Mouse (Mus musculus) adrenal gland, postnatal 14 days (tissue): ENCODE measurements around the gene Bicc1. TPM values are rescaled to one million over a fixed set of nuclear protein-coding genes. Genes with fewer than 3 reads are reported as not detected.

Experiments
- DNase-seq: peaks from one replicate; pipeline ENCODE4 v3.0.0; 2021; ENCODE audit warnings: mixed read lengths
- total RNA-seq: library from RNA; stranded (reverse); gene quantifications from 2 replicates; pipeline ENCODE4 v1.2.3, GENCODE M21; 2021

Bicc1 gene
- total RNA-seq, 1 experiment from 2014 or later, result 17.1 TPM

DNA sequence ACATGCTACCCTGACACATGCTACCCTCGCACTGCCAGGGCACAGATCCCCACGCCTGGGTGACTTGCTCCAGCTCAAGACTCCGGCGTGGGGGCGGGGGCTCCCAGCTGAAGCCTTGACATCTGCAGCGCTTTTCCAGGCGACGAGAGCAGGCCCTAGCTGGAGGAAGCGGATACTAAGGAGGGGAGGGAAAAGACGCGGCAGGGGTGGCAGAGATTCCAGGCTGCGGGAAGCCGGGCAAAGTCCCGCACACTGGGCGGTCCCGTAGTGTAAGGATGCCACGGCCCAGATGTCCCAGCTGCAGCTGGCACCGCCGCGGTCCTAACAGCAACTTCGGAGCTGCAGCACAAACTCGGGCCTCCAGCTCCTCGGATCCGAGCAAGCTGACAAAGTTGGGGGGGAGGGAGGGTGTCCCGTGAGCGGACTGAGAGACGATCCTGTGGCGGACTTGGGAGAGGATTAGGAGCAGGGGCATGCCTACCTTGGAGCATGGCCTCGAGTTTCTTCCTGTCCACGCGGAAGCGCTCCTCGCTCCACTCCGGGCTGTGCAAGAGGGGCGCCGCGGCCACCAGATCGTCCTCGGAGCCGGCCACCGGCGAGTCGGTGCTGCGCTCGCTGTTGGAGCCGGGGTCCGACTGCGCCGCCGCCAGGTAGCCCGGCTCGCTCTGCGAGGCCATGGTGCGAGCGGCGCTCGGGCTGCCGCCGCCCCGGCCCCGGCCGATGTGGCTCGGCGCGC lies 392 bp downstream of the Bicc1 start:
- DNase-seq, result peak; percentile 74

DNA sequence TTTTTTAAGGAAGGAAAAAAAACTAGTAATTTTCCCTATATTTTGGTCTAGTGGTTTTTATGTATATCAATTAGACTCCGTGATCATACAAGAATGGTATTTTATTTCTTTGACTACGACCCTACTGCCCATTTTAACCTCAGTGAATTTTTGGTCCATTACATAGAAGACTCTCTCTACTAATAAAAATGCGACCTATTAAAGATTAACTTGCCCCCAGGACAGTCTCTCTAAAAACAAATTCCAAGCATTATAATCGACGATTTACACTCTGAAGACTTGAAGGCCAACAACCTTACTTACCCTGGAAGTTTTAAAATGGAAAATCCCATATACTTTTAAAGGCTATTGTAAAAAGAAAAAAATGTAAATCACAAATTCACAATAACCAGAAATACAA lies 2.9 kb downstream of the Bicc1 start:
- DNase-seq, result no peak

DNA sequence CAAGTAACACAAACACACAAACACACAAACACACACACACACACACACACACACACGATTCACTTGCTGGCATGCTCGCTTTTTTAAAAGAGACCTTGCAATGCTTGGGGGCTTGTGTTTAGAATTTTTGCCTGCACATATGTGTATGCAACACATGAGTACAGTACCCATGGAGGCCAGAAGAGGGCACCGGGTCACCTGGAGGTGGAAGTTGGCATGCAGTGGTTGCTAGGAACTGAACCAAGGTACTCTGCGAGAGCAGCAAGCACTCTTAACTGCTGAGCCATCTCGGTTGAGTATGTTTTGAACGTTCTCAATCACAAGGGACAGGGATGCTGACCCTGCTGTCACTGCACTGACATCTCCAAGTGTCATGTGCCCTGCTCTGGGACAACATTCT lies 5.9 kb downstream of the Bicc1 start:
- DNase-seq, result no peak

DNA sequence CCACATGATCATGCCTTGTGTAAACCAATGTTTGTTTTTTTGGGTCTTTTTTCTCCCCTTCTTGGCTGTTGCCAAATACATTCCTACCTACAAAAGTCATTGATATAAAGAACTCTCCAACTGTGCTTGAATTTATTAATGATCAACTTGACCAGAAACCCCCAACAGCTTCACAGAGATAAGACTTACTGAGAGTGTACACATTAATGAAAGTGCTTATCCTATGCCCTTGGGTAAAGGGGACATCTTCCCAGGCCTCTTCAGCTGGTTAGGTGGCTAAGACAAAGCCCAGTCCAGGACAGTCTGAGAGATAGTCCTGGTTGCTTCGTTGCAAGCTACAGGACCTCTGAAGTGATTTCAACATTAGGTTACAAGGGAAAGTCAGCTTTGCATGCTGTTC lies 6.4 kb downstream of the Bicc1 start:
- no peak for DNase-seq

DNA sequence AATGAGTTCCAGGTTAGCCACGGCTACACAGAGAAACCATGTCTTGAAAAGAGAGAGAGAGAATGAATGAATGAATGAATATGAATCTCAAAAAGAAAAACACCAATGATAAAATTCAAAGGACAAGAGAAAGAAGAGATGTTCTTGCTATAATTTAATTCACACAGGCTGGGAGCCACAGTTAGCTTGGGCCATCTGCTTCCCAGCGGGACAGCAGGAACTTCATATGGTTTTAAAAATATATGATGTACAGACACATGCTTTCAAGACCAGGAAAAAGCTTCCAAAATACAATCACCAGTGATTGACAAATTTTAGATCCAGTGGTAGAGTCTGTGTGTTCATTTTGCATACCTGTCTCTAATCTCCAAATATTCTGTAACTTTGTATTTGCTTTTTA lies 9.0 kb downstream of the Bicc1 start:
- no peak for DNase-seq

DNA sequence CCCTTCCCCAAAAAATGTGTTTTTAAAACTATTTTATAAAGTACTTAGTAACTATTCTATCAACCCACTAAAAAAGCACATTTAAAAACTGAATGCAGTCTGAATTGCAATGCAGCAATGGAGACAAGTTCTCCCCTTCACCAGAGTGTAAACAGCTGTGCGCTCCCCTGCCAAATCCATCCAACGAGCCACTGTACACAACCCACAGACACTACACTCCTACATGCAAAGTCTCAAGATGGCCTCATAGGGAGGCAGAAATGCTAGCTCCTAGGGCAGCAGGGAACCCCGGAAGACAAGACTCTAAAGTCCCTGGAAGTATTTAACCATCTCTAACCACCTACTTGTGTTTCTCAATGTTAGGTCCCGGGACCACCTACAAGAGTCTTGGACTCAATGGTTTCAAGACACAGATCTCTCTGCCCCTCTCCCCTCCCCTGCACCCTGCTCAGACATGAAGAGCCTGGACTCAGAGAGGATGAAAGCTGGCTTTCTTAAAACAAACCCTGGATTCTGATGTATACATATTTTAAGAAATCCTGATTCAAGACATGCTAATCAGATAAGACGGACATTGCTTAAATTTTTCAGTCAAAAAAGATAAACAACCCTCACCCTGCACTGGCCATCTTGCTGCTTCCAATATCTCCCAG lies 10.4 kb downstream of the Bicc1 start:
- no peak for DNase-seq

DNA sequence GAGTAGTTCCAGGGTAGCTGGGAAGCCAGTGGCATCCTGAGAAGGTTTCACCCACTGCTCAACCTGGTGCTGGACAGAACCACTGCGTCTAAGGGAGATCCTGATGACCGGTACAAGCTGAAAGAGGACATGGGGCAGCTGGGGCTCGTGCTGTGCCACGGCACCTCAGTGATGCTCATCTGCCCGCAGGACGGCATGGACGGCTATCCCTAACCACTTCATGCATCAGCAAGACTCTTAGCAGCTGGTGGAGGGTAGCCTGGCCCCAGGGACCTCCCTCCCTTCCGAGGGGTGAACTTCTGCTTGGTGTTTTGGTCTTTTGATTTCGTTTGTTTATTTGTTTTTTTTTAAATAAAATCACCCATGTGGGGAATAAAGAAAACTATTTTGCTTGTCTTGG lies 11.3 kb downstream of the Bicc1 start:
- DNase-seq, result no peak

DNA sequence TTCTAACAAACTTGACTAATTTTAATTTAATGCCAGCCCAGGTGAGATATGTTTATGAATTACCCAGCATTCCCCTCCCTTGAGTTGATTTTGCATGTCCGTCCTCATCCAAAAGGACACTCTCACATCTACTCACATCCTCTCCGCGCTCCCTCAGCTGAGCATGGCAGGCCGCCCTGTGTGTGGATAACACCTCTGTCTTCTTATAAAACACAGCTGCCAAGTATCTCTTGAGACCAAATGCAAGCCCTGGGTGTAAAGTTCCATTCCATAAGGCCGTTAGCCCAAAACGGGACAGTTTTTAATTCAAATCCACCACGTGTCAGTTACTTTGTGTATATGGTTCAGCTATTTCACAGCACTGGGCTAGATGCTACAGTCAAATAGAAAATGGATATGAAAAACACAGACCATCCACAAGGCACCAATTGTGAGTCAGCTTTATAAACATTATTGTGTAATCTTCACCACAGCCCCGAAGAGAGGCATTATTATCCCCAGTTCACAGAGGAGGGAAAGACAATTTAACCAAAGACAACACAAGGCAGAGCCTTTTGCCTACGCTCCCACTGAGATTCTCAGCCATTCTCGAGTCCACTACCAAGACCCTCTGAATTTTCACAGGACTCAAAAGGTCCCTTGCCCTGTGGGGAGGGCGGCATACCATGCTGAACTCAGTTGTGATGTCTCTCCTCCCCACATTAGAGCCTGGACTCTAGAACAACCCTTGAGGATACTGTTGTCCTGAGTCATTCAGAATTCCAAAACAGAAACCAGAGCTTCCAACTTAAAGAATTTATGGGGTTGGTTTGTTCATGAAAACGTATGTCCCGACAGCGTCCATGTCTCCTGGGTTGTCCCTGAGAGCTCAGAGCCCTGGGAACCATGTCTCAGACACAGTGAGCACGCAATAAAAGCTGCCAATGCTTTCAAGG lies 12.6 kb downstream of the Bicc1 start:
- no peak for DNase-seq

DNA sequence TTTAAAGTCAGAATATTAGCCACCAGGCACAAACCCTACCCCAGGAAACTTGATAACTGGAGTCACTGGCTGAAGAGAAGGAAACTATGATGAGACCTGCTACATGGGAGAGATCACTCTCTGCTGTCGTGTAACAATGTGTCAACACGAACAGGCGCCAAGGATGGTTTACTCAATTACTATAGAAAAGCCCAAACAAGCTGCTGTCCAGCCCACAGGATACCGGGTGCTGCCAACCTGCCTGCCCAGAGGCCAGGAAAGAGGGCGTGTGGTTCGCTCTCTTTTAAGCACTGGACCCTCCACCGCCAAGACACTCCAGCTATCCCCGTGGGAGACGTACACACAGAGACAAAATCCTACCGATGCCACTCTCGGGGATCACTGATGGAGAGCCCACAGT lies 13.7 kb downstream of the Bicc1 start:
- DNase-seq, result no peak

DNA sequence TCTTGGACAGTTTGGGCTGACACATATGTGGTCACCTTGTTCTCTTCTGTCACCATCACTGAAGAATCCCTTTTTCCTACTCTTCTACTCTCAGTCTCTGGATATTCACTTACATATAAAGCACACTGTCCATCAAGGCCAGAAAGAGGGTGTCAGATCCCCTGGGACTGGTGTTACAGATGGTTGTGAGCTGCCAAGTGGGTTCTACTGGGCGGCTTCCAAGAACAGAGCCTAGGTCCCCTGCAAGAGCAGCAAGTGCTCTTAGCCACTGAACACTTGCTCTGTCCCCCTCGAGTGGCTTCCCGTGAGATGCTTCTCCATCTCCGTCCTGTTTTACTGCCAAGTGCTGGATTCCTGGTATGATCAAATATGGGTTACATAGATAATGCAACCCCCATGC lies 15.3 kb downstream of the Bicc1 start:
- DNase-seq, result no peak

DNA sequence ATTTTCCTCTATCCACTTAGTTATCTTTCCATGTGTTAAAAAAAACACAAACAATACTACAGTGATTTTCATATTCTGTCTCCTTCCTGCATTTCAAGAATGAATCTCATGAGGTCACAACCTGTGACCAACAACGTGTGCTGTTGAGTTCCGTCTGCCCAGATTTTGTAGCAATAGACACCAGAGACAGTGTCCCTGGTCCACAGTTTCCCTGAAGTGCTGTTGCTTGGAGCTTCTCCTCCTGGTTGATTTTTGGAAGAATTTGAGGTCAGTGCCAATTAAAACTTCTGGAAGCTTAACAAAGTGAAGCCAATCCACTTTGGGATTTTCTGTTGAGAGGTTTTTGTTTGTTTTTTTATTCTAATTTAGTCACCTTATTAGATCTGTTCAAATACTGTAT lies 16.9 kb downstream of the Bicc1 start:
- no peak for DNase-seq

DNA sequence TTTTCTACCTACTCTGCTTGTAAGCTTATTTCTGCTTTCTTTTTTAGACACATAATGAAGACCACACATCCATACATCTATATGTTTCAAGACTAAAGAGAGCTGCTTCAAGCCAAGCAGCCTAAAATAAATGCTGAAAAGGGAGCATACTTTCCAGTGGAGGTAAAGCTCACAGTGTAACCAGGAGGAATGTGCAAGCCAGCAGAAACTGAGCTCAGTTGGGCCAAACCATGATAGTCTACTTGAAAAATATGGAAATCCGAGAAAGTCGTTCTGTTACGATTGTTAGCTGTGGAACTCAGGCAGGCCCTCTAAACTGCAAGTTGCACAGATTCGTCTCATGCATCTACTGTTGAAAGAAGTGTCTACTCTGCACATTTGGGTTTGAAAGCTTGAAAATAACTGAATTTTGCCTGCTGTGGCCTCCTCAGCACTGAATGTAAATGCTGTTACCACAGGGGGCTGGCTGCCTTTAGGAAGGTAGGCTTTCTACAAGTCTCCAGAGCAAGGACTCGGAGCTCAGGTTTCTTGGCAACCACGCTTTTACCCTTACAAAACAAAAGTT lies 19.1 kb downstream of the Bicc1 start:
- DNase-seq, result no peak

DNA sequence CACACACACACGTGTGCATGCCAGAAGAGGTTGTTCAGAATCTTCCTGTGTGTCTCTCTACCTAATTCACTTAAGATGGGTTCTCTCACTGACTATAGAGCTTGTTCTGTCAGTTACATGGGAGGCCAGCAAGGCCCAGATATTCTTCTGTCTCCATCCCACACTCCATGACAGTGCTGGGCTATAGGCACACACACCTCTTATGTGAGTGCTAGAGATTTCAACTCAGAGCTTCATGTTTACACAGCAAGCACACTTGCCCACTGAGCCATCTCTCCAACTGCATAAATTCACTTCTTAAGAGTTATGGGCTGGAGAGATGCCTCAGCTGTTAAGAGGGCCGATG lies 20.7 kb downstream of the Bicc1 start:
- no peak for DNase-seq

DNA sequence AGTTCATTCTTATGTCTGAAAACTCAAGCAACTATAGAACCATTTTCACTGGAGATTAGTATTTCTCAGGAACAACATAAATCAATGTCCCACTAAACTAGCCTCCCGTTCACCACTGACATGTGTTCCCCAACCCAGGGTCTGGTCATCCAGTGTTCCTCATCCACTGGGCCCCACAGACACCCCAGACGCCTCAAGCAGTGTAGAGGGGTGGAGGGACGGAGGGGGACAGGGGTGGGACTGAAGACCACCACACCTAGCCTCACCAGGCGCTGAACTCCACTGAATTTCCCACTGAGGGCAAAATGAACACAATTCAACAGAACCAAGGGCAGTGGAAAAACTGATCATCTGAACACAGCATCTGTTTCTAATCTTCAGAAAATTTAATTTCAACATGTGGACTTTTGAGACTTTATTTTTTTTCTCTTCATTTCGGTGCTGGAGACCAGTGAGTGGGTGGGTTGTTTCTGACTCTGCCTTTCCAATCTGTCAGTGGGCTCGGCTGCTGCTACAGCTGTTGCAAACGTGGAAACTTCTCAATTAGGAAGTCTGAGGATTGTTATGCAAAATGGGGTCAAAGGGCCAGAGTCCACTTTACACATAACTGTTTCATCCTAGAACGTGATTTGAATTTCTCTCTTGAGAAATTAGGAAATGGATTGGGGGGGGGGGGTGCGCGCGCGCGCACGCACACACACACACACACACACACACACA lies 21.2 kb downstream of the Bicc1 start:
- no peak for DNase-seq

DNA sequence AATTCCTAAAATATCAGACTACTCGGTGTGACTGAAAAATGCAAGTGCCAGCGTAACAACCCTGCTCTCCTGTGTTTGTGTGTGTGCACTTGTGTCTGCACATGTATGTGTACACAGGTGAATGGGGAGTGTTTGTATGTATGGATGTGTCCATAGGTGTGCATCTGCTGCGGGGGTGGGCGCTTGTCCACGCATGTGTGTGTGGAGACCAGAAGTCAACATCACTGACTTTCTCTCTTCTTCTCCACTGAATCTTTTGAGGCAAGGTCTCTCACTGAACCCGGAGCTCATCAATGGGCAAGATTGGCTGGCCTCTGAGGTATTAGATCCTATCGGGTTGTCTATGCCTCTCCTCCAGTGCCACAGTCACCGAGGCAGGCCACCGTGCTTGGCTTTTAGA lies 21.9 kb downstream of the Bicc1 start:
- no peak for DNase-seq

DNA sequence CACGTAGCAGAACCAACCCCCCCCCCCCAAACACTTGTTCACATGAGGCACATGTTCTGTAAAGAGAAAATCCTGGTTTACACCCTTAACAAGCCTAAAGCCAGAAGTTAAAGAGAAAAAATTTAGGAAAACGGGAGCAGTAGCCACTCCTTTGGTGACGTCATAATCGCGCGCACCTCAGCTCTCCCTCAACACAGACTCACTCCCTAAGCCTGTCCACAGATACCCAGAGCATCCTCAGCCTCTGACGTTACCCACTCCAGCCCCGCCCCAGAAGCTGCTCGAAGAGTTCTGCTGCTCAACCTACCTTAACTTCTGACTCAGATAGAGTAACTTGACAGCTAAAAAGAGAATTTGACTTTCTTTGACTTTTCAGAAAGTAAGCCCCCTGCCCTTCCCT lies 28.2 kb downstream of the Bicc1 start:
- no peak for DNase-seq

DNA sequence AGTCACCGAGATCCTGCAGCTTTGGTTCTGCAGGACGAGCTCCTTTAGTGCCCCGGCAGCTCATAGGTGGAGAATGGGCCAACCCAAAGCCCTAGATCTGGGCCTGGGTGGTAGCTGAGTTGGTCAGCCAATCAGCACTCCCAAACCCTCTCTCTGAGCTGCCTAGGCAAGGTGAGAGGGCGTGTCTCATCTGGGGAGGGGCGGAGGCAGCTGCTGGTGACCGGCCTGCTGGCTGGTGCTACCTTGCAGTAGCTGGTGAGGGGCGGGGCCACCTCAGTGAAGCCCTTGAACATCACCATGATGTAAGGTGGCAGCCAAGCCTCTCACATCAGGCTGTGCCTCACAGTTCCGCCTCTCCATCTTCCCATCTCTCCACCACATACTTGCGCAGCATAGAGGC lies 29.2 kb downstream of the Bicc1 start:
- DNase-seq, result no peak

DNA sequence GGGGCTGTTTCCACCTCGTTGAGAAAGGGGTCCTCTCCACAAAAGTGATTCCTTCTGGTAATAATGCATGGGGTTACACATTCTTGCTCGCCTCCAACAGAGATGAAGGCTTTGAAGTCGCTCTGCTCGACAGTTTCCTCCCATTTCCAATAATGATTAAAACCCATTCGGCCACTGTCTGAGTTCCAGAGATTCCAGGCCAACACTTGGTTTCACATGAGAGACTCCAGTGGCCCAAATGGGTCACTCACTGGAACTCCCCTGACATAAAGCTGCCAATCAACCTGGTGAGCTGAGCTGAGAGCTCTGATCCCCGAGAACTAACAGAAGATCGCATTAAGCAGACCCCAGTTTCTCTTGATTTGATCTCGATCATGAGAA lies 31.6 kb downstream of the Bicc1 start:
- DNase-seq, result no peak

DNA sequence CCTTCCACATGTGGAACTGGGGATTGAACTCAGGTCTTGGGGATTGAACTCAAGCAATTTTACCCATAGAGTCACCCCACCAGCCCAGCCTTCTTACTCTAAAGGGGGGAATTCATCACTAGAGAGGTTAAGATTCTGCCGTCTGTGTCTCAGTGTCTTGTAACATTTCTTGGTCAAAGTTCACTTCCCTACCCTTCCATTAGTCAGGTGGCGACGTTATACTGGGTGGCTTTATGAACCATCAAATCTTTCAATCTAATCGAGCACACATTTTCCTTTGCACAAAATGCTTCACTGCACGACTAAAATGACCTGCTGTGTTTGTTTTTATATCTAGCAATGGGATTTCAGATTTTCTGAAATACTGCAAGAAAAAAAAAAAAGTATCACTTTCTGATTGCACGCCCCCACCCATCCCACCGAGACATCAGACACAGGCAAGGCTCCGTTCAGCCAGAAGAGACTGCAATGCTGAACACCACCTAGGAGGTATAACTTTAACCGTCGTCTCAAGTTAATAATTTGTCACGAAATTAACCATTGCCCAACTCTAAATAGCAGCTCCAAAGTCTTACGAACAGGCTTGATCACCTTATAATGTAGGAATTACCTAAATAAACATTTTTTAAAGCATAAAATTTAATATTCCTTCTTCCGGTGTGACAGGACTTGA lies 32.1 kb downstream of the Bicc1 start:
- DNase-seq, result no peak

DNA sequence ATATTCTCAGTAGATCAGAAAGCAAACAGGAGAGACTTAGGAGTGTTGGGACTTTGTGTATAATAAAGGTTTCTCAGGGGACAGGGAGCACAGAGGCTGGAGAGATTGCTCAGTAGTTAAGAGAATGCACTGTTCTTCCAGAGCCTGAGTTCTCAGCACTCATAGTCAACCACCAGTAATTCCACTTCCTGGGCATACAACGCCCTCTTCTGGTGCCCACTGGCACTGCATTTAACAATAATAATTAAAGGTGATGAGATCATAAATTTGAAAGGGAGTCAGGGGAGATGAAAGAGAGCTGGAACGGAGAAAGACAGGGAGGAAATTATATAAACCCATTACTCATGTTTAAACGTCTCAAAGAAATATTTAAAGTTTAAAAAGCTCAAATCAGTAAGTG lies 35.5 kb downstream of the Bicc1 start:
- no peak for DNase-seq

DNA sequence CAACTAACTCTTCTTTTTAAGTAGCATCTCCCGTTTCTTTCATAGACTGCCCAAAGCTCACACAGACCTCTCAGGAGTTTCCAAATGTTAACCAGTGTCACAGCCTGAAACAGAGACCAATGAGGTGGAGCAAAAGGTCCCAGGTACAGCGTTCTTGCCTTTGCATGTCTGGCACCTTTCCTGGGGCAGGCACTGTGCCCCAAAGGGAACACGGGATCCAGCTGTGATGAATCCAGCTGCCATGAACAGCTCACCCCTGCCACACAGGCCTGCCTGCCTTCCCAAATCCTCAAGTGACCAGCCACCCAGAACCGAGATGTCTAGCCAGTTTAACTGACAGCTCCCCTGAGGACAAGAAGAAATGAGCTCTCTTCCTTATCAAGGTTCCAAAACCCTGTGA lies 36.1 kb downstream of the Bicc1 start:
- DNase-seq, result peak; percentile 54

DNA sequence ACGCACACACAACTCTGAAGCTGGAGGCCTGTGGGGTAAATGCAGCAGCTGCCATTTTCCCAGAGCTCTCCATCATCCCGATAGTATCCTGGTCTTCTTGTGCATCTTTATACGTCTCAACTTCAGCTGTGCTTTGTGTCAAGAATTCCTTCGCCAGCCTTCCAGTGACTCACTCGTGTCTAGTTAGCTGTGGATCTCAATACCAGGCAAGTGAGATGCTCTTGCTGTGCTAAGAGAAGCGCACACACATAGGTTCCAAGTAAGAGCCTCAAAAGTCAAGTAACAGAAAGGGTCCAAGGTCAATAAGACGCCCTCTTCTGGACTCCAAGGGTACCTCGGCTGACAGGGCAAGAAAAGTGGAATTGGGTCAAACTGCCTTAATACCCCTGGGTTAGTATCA lies 37.0 kb downstream of the Bicc1 start:
- DNase-seq, result no peak
